Mouse (Mus musculus) CD8-positive naive resting alpha-beta T cell, adult 2 months (primary cell): ENCODE measurements around the gene Gemin5.
"Not testable (repeated sequence)": the region's sequence is repeated elsewhere in the genome, so short reads cannot be mapped to it uniquely, and the experiment has no call there.

Experiments used
- DNase-seq, 2 experiments: peaks; one replicate each; pipeline ENCODE4 v3.0.0; 2022; ENCODE audit warnings: low read depth in 2 of 2, low spot score in 2 of 2

Gemin5 gene

DNA sequence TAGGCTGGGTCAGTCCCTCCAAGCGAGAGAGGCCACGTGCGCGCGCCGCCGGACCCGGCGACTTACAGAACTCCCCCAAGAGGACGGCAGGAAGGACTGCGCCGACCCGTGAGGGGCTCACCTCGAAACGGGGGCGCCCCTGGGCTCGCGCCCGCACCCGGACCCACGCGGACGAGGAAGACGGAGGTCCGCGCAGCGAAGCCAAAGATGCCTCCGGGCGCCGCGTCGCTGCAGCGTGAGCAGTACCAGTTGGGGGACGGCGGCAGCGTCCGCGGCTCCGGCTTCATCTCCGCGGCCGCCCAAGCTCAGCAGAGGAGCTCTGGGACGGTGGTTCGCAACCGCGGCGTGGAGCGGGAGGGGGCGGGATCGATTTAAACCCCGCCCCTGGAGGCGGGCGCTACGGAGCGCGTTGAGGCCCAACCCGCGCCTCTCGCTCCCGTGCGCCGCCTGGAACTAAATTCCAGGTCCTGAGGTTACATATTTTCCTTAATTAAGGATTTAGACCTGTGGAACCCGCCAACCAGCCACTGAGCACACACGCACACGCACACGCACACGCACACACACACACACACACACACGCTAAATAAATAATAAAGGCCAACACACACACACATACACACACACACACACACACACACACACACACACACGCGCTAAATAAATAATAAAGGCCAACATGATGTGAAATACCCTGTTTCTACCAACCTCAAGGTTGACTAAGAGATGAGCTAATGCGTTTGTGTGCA, at the start of gene Gemin5:
TSS of gene Gemin5 (minus strand) at position 373 of the 749 bp plus-strand sequence.
- peak; percentile 73 to 79 for DNase-seq

DNA sequence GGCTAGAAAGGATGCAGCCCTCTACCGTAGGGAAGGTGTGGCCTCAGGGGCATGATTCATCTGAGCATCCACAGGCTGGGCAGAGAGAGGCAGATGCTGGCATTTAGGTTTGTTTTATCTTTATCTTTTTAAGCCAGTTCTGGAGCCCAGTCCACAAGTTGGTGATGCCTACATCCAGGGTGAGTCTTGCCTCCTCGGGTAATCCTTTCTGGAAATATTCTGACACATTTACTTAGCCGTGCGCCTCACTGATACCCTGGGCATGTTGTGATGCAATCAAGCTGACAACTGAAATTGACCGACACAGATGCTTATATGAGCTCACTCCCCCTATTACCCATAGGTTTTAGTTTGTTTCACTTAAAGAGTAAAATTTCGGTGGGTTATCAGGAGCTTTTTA, 48.5 kb upstream of the Gemin5 start:
- DNase-seq, result no peak

DNA sequence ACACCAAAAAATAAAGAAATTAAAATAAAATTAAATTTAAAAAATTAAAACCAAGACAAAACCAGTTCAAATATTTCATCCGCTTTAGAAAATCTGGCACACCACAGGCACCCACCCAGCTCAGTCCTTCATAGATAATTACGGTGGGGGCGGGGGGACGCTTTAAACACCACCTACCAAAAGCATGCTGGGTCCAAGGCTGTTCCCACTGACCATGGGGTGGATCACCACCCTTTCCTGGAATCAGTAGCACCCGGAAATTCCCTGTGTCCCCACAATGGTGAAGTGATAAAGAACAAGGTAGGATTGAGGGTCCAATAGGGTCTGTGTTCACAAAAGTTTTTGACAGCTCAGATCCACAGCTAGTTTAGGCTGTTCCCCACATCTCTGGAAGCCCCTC, 47.5 kb upstream of the Gemin5 start:
- no peak for DNase-seq

DNA sequence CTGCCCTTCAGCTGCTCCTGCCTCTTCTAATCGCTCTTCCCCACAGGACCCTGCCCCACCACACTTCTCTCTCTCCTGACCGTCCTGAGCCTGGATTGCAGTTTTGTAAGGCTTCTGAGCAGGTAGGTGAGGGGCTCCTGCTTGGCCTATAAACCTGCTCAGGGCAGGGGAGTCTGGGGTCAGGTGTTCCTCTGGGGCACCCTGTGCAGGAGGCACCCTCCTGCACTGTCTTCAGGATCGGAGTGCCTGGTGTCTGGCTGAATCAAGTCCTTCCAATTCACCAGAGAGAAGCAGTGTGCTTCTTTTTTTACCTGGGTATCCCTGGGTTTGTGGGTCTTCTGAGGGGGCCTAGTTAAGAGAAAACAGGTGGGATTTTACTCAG, 46.7 kb upstream of the Gemin5 start:
- DNase-seq, result not testable (repeated sequence)

DNA sequence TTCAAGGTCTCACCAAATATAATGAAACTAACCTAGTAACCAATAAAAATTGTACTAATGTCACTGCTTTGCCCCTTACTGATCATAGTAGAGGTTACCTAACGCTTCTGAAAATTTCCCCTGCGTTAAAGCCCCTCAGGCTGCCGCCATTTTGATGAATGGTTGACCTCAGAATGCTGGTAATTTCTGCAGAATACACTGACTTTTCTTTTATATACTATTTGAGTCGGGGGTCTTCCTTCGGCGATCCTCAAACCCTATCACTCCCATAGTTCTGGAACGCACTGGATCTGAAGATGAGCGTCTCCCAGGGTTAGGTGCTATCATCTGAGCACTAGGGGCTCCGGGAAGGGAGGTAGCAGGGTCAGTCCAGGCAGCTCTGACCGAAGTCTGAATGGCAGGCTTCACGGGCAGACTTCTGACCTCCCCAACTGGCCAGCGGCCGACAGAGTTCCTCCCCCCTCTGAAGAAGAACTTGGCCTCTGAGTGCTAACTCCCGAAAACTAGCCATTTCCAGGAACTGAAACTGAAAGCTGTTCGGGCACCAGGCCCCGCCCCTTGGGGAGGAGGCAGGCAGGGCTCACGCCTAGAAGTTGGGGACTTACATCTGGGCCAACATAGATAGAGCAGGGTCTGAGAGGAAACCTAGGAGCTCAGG, 46.2 kb upstream of the Gemin5 start:
- peak; percentile 65 to 79 for DNase-seq

DNA sequence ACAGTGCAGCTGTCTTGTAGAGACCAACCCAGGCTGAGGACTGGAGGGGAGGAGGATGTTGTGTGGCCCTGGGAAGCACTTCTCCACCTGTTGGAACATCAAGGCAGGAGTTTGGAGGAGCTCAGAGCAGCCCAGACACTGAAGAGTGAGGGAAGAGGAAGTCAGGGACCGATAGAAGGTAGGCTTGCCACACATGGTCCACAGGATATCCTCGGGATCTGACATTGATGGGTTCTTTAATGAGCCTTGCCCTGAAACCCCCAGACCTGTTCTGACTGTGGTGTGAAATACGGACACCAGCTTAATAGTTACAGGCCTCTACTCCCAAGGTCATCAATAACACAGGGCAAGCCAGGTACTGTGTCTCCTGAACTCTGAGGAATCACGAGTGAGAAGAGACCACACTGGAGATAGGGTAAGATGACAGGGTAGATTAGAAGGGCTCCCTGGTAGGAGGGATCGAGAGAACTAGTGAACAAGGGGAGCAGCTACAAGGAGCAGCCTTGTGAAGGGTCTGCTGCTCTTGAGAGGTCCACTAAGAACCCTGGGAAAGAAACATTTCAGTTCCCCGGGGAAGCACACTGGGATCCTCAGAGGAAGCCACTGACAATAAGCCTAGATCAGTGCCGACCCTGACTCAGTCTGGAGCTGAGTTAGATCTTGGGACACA, 45.5 kb upstream of the Gemin5 start:
- no peak for DNase-seq

DNA sequence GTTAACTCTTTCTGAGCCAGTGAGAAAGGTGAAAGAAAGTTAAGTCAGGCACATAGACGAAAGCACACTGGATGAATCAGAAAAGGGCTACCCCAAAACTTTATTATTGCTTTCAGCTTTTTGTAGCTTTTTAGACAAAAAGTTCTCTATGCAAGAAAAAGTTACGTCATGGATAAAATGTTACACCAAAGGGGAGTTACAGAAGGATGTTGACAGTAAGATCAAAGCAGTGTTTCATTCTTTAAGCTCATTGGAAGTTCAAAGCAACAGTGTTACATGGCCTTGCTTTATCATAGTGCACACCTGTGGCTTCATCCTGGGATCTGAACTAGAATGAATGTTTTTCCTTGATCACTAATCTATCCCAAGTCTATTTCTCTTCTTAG, 43.3 kb upstream of the Gemin5 start:
- no peak for DNase-seq

DNA sequence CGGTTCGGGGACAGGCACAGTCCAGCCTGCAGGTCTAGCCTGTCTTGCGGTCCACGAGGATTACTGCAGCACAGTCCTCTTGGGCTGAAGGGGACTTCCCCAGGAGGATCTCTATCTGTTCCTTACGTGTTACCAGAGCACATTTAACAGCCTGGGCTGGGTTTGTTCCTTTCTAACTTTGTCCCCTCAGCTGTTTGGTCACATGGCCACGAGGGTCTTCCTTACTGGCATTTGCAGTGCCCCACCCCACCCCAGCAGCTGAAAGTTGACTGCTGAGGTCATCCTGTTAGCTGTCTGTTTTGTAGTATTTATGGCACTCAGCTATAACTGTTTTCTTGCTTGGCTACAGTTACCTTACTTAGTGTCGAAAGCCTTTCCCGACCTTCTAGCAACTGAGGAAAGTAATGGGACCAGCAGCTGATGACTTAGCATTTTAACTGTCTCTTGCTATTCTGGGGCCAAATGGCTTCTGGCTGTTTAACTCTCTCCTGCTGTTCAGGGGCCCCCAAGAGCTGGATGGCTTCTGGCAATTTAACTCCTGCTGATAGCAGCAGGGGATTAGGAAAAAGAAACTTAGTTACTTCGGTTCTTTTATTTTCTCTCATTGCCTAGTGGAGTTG, 42.8 kb upstream of the Gemin5 start:
- DNase-seq, result no peak

DNA sequence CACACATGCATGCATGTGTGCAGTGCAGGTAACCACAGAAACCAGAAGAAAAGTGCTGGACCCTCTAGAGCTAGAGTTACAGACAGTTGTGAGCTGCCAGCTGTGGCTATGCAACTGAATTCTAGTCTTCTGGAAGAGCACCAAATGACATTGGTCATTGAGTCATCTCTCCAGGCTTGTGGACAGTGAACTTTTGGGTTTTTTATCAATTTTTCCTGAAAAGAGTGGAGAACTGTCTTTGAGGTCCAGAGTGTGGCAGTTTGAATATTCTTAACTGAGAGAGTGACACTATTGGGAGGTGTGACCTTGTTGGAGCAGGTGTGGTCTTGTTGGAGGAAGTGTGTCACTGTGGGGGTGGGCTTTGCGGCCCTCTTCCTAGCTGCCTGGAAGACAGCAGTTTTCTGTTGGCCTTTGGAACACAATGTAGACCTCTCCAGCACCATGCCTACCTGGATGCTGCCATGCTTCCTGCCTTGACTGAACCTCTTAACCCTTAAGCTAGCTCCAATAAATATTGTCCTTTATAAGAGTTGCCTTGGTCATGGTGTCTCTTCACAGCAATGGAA, 42.1 kb upstream of the Gemin5 start:
- no peak for DNase-seq

DNA sequence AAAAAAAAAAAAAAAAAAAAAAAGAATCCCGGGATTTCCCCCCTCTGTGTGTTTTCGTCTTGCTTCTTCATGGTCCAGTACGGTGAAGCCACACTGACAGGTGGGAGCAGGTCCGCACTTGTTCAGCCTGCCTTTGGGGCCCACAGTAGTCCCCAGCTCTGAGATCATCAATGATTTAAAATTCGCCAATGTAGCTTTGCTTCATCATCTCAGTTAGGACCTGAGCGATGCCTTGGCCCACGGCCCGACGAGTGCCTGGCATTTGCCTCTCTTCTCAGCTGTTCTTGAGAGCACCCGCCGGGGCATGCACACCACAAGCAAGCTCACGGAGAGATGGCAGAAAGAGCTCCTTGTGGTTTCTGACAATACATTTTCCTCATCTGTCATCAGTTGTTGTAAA, 32.7 kb upstream of the Gemin5 start:
- peak in 1 of 2 experiments; percentile 35 for DNase-seq

DNA sequence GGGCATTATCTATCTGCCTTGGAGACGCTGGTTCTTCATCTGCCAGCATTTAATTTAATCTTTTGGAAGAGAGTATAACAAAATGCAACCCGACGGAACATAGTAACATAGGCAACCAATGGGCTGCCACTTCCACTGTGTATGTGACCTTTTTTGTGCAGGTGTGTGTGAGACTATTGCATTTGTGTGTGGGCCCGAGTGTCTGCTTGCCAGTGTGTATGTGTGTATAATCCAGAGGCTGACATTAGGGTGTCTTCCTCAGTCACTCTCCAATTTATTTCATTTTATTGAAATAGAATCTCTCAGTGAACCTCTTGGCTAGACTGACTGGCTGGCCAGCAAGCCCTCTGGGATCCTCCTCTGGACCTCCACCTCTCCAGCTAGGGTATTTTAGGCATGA, 31.9 kb upstream of the Gemin5 start:
- DNase-seq, result no peak

DNA sequence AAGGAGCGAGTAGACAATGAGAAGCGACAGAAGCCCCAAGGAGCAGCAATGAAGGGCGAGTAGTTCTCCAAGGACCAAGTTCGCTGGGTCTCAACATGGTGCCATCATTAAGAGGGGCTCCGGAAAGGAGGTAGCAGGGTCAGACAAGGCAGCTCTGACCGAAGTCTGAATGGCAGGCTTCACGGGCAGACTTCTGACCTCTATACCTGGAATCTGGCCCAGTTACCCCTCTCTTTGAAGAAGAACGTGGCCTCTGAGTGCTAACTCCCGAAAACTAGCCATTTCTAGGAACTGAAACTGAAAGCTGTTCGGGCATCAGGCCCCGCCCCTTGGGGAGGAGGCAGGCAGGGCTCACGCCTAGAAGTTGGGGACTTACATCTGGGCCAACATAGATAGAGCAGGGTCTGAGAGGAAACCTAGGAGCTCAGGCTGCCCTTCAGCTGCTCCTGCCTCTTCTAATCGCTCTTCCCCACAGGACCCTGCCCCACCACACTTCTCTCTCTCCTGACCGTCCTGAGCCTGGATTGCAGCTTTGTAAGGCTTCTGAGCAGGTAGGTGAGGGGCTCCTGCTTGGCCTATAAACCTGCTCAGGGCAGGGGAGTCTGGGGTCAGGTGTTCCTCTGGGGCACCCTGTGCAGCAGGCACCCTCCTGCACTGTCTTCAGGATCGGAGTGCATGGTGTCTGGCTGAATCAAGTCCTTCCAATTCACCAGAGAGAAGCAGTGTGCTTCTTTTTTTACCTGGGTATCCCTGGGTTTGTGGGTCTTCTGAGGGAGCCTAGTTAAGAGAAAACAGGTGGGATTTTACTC, 31.1 kb upstream of the Gemin5 start, which contains the start of the genes Igtp and Irgm2:
TSS of gene Igtp (plus strand) at position 328 of the 809 bp plus-strand sequence.
TSS of gene Irgm2 (plus strand) at position 390 of the 809 bp plus-strand sequence.
- peak; percentile 70 to 84 for DNase-seq

DNA sequence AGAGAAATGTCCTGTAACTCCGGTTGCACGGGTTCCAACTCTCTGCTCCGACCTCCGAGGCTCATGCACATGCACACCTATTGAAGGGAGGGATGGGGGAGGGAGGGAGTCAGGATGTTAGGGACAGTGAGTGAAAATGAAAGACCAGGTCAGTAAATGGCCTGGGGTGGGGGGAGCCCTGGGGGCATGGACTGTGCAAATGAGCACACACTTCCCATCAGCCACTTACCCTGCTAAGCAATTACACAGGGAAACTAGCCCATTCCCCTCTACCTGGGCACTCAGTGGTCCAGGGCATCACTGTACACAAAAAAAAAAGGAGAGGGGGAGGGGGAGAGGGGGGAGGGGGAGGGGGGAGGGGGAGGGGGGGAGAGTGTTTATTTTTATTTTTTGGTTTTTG, 30.3 kb upstream of the Gemin5 start:
- DNase-seq, result no peak

DNA sequence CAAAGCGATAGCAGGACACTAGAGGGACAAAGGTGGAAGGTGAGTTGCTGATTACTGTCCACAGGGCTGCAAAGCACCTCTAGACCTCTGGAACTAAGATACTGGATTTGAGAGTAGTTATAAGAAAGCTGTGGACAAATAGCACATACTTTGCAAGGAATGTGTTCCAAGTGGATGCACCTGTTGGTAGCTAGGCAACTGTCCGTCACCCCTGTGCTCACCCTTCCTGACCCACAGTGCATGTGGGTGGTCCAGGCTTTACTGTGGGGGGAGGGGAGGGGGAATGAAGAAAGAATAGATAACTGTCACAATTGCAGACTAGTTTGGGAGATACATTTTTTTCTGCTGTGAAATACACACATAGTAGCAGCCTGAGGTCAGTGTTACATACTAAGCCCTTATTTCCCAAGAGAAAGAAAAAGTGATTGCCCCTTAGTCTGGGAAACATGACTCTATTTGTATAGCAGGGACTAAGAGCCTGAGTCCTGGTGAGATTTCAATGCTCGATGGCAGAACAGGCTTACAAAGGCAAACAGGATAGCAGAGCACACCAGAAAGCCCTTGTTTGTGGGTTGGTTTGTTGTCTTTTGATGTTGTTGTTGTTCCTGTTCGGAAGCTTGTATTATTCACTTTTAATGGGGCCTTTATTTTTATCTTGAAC, 25.7 kb upstream of the Gemin5 start:
- DNase-seq, result no peak

DNA sequence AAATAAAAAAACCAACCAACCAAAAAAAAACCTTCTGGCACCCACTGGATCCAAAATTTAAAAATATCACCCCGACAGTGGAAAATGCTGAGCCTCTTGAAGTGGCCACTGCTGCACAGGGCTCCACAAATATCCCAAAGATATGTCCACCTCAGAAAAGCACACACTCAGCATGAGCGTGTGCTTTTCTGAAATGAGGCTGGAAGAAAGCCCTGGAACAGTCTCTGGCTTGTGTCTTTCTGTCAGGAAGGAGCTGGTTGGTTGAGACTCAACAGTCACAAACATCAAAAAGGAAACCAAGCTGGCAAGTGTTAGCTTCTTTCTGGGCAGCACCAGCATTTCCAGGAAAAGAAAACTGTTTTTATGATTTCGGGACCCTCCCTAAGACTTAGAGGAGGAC, 25.0 kb upstream of the Gemin5 start:
- no peak for DNase-seq

DNA sequence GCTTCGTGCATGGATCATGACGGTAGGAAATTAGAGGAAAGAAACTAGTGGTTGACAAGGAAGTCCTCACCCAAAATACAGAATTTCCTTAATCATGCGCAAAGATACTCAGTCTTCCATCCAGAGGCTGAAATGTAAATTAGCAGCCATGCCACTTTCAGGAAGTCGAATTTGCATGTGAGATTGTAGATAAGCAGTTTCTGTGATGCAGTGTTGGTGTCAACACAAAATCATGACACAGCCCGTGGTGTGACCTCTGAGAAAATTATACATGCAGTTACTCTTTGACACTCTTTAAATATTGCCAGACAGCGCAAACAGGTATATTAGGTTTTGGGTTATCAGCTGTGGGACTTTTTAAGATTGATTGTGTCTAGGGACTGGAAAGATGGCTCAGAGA, 21.3 kb upstream of the Gemin5 start:
- DNase-seq, result no peak

DNA sequence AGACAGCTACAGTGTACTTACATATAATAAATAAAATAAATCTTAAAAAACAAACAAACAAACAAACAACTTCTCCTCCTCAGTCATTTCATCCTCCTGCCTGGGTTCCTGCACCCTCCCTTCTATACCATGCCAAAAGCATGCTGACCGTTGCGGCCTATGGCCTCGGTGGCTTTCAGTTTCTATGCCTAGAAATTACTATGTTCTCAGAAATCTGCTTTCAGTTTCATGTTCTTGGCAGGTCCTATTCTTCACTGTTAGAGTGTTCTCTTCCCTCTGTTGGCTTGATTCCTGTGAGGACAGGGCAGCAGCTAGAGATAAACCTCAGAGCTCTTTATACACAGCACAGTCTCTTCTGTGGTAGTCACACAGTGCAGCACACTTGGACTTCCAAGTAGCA, 15.2 kb upstream of the Gemin5 start:
- DNase-seq, result no peak

DNA sequence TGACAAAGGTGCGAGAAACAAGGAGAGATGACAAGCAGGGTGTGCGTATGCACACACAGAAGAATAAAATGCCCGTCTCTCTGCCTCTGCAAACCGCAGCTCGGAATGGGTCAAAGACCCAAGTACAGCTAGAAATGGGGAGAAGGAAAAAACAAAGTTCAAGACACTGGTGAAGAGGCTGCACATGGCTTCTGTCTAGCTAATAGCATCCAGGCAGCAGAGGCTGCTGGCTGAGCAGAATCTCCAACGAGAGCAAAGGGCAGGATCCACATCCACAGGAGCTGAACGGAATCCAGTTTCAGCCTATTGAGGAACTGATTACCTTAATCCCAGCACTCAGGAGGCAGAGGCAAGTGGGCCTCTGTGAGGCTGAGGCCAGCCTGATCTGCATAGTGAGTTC, 12.4 kb upstream of the Gemin5 start:
- DNase-seq, result no peak

DNA sequence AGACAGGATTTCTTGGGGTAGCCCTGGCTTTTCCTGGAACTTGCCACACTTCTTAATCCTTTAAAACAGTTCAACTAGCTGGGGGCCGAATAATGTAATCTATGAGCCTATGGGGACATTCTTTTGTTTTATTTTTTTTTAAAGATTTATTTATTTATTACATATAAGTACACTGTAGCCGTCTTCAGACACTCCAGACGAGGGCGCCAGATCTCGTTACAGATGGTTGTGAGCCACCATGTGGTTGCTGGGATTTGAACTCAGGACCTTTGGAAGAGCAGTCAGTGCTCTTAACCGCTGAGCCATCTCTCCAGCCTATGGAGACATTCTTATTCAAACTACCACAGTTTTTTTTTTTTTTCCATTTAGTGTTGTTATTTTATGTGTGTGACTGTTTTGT, 11.6 kb upstream of the Gemin5 start:
- not testable (repeated sequence) for DNase-seq

DNA sequence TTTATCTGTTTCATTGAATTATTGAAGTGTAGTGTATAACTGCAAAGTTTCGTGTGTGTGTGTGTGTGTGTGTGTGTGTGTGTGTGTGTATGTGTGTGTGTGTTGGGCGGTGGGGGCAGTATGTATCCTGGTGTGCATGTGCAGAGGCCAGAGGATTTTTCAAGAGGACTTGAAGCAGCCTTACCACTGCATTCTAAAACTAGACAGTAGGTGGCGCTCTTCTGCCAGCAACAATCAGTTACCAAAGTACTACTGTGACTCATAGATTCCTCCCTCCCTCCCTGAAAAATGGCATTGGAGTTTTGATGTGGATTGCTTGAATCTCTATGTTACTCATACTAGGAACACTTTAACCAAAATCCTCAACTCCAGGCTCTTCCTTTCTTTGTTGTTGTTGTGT, 11.2 kb upstream of the Gemin5 start:
- peak; percentile 73 to 80 for DNase-seq
